Mouse (Mus musculus): ENCODE data around the gene Galnt18. TPM values are rescaled to one million over a fixed set of nuclear protein-coding genes. Genes with fewer than 3 reads are reported as not detected.

Gene Galnt18
- polyA plus RNA-seq, 1 experiment from 2014 or later = 7.8 TPM

DNA sequence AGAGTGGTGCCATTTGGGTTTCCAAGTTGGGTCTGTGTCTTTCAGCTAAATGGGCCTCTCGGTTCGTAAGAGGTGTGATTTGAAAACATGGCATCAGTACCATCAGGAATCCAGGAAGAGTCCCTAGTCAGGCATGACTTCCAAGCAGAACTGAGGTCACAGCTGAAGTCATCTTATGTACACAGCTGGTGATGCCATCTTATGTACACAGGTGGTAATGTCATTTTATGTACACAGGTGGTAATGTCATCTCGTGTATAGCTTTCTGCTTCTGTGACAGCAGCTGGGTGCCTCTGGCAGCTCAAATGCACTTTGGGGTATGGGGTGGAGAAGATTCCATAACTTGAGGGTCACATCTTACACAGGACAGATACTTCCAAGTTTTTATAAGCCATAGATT is 323.8 kb downstream of the Galnt18 start:
- H3K9me3 ChIP-seq (ENCODE audit: control insufficient read depth) = no peaks in the 10 kb centered on the region
- no peak for ATAC-seq
- H3K4me3 ChIP-seq (ENCODE audit: low read depth, low read length) = no peak overlapping the region
- no peak overlapping the region for H3K27ac ChIP-seq (ENCODE audit: low read depth, low read length)
- H3K9ac ChIP-seq (ENCODE audit: low read depth, low read length) = no peak overlapping the region
- H3K27me3 ChIP-seq (replicated peaks; ENCODE audit: control insufficient read depth, insufficient read depth, low read length) = no peaks in the 10 kb centered on the region
- H3K36me3 ChIP-seq (ENCODE audit: control insufficient read depth, insufficient read depth) = no peaks in the 10 kb centered on the region
- H3K4me1 ChIP-seq (replicated peaks; ENCODE audit: control insufficient read depth, insufficient read depth, low read length) = no peaks in the 10 kb centered on the region
- no peak for TF ChIP-seq CTCF (IDR thresholded peaks at IDR 0.05; ENCODE audit: low read depth)
- 71% methylated on average over 3 of the region's 3 CpGs for WGBS
- H3K4me2 ChIP-seq (replicated peaks; ENCODE audit: low read depth) = no peak overlapping the region

DNA sequence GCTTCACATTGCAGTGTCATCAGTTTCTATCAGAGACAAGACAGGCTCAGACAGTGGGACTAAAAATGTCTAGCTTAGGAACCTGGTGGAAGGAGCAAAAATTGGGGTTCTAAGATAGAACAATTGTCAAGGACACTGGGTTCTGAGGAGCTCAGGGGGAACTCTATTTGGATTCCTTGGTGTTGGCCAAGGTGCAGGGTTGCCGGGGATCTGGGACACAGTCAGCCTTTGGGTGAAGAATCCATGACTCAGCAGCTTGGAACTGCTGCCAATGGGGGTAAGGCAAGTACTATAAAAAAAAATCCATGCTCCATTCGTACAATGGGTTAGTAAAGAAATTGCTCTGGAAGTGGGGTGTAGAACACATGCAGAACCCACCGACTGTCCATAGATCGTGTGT is 324.2 kb downstream of the Galnt18 start:
- no peaks in the 10 kb centered on the region for H3K9me3 ChIP-seq (ENCODE audit: control insufficient read depth)
- H3K27me3 ChIP-seq (replicated peaks; ENCODE audit: control insufficient read depth, insufficient read depth, low read length) = no peaks in the 10 kb centered on the region
- no peak for ATAC-seq
- H3K27ac ChIP-seq (ENCODE audit: low read depth, low read length) = no peak overlapping the region
- 86% methylated on average over 4 of the region's 4 CpGs for WGBS
- no peak for TF ChIP-seq CTCF (IDR thresholded peaks at IDR 0.05; ENCODE audit: low read depth)
- H3K4me2 ChIP-seq (replicated peaks; ENCODE audit: low read depth) = no peak overlapping the region
- no peaks in the 10 kb centered on the region for H3K36me3 ChIP-seq (ENCODE audit: control insufficient read depth, insufficient read depth)
- no peak overlapping the region for H3K9ac ChIP-seq (ENCODE audit: low read depth, low read length)
- no peaks in the 10 kb centered on the region for H3K4me1 ChIP-seq (replicated peaks; ENCODE audit: control insufficient read depth, insufficient read depth, low read length)
- no peak overlapping the region for H3K4me3 ChIP-seq (ENCODE audit: low read depth, low read length)

DNA sequence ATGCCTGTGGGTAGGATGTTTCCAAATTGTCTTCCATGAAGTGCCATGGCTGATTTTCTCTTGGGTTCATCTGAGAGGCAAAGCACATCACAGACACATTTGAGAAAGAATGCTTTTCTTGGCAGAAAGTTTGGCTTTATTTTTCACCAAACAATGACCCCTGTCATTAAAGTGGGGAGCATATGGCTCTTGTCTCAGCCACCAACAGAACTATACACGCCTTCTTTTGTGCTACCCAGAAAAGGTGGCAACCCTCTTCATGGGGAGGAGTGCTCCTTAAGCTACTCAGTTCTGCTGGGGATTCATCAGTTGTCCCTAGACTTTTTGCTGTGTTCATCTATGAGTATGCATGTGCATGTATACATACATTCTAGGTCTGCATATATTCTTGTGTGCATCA is 327.8 kb downstream of the Galnt18 start:
- H3K27me3 ChIP-seq (replicated peaks; ENCODE audit: control insufficient read depth, insufficient read depth, low read length) = no peaks in the 10 kb centered on the region
- WGBS = 58% methylated on average over 1 of the region's 1 CpGs
- H3K27ac ChIP-seq (ENCODE audit: low read depth, low read length) = no peak overlapping the region
- H3K4me3 ChIP-seq (ENCODE audit: low read depth, low read length) = no peak overlapping the region
- no peak overlapping the region for H3K4me2 ChIP-seq (replicated peaks; ENCODE audit: low read depth)
- no peak overlapping the region for H3K9ac ChIP-seq (ENCODE audit: low read depth, low read length)
- no peaks in the 10 kb centered on the region for H3K9me3 ChIP-seq (ENCODE audit: control insufficient read depth)
- H3K4me1 ChIP-seq (replicated peaks; ENCODE audit: control insufficient read depth, insufficient read depth, low read length) = no peaks in the 10 kb centered on the region
- TF ChIP-seq CTCF (IDR thresholded peaks at IDR 0.05; ENCODE audit: low read depth) = no peak
- no peak for ATAC-seq
- H3K36me3 ChIP-seq (ENCODE audit: control insufficient read depth, insufficient read depth) = no peaks in the 10 kb centered on the region

DNA sequence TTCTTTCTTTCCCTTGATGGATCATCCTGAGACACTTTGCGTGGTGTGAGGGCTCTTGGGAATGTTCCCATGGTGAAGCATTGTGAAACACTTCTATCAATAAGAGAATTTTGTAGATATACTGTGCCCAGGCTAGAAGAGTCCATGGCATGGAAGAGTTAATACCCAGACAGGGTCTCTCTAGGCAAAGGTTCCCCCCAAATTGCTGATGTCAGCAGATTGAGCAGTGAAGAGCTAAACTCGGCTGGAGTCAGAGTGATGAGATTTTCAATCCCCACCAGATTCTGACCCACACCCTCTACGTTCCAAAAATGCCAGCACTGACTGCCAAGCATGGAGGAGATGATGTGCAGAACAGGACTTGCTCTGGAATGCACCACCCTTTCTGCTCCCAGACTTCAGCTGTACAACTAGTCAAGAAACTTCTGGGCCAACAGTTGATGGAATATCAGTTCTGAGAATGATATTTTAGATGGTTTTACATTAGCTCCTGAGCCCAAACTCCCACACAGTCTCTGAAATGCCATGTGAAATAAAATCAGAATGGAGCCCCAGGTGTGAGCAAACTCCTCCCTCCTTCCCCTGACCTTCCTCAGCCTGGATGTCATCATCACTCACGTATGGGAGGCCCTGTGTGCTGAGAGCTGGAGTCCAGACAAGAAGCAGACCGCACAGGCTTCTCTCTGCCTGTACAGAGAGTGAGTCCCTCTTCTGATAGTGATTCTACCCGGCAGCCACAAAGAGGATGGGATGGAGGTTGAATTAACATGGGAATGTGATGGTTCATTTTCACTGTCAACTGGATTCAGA is 329.3 kb downstream of the Galnt18 start:
- WGBS = 59% methylated on average over 6 of the region's 6 CpGs

DNA sequence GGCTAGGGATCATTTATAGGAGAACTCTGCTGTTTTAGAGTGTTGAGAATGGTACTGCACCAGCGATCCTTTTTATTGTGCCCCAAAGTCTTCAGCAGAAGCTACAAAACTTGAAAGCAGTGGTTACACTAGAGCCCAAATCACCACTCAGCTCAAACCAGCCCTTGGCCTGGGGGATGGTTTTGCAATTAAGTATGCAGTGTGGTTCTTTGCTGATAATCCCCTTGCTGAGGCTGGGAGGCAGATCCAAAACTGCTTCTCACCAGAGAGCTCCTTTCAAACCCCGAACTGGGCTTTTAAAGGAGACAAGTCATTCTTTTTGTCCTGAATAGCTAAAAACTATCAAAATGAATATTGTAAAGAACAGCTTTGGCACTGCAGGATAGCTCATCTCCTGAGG is 346.6 kb downstream of the Galnt18 start:
- H3K27ac ChIP-seq (ENCODE audit: low read depth, low read length) = no peak overlapping the region
- WGBS = 64% methylated on average over 2 of the region's 2 CpGs
- no peak overlapping the region for H3K9ac ChIP-seq (ENCODE audit: low read depth, low read length)
- no peak overlapping the region for H3K4me3 ChIP-seq (ENCODE audit: low read depth, low read length)
- H3K36me3 ChIP-seq (ENCODE audit: control insufficient read depth, insufficient read depth) = no peaks in the 10 kb centered on the region
- H3K4me2 ChIP-seq (replicated peaks; ENCODE audit: low read depth) = no peak overlapping the region
- no peaks in the 10 kb centered on the region for H3K27me3 ChIP-seq (replicated peaks; ENCODE audit: control insufficient read depth, insufficient read depth, low read length)
- ATAC-seq = no peak
- no peak for TF ChIP-seq CTCF (IDR thresholded peaks at IDR 0.05; ENCODE audit: low read depth)
- H3K9me3 ChIP-seq (ENCODE audit: control insufficient read depth) = no peaks in the 10 kb centered on the region
- no peaks in the 10 kb centered on the region for H3K4me1 ChIP-seq (replicated peaks; ENCODE audit: control insufficient read depth, insufficient read depth, low read length)

More for the DNA sequence above, 329.3 kb downstream of the Galnt18 start:
- no peak overlapping the region for H3K4me2 ChIP-seq (replicated peaks; ENCODE audit: low read depth)
- H3K4me3 ChIP-seq (ENCODE audit: low read depth, low read length) = no peak overlapping the region
- no peaks in the 10 kb centered on the region for H3K4me1 ChIP-seq (replicated peaks; ENCODE audit: control insufficient read depth, insufficient read depth, low read length)
- no peak overlapping the region for H3K27ac ChIP-seq (ENCODE audit: low read depth, low read length)
- H3K36me3 ChIP-seq (ENCODE audit: control insufficient read depth, insufficient read depth) = no peaks in the 10 kb centered on the region
- no peaks in the 10 kb centered on the region for H3K9me3 ChIP-seq (ENCODE audit: control insufficient read depth)
- H3K9ac ChIP-seq (ENCODE audit: low read depth, low read length) = no peak overlapping the region
- no peaks in the 10 kb centered on the region for H3K27me3 ChIP-seq (replicated peaks; ENCODE audit: control insufficient read depth, insufficient read depth, low read length)
- no peak for ATAC-seq
- TF ChIP-seq CTCF (IDR thresholded peaks at IDR 0.05; ENCODE audit: low read depth) = no peak

DNA sequence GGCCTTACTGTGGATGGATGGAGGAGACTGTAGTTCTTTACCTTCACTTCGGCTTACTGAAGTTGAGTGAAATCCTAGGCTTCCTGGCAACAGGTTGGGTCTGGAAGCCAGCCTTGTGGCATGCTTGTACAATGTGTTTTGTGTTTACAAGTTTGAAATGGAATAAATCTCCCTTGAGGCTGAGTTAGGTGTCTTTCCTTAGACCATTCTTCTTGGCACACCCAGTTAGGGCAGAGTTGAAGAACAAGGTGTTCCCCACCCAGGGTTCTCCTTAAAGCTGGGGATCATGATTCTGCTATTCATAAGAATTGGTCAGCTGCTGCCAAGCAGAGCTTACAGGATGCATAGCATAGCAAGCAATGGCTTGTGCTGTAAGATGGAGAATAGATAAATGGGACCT is 352.4 kb downstream of the Galnt18 start:
- no peak overlapping the region for H3K27ac ChIP-seq (ENCODE audit: low read depth, low read length)
- H3K4me1 ChIP-seq (replicated peaks; ENCODE audit: control insufficient read depth, insufficient read depth, low read length) = no peaks in the 10 kb centered on the region
- no peak for TF ChIP-seq CTCF (IDR thresholded peaks at IDR 0.05; ENCODE audit: low read depth)
- no peak for ATAC-seq
- no peak overlapping the region for H3K9ac ChIP-seq (ENCODE audit: low read depth, low read length)
- no peaks in the 10 kb centered on the region for H3K9me3 ChIP-seq (ENCODE audit: control insufficient read depth)
- no peaks in the 10 kb centered on the region for H3K36me3 ChIP-seq (ENCODE audit: control insufficient read depth, insufficient read depth)
- no peaks in the 10 kb centered on the region for H3K27me3 ChIP-seq (replicated peaks; ENCODE audit: control insufficient read depth, insufficient read depth, low read length)
- H3K4me2 ChIP-seq (replicated peaks; ENCODE audit: low read depth) = no peak overlapping the region
- no peak overlapping the region for H3K4me3 ChIP-seq (ENCODE audit: low read depth, low read length)
- 78% methylated on average over 1 of the region's 1 CpGs for WGBS

Small RNAs within 50 kb of the gene (microRNA-seq; reads per million reads assigned to microRNA genes)
- gene Gm25787 = not detected

Other genes starting within 250 kb of the Galnt18 start
- gene Usp47, start 243.5 kb upstream of the Galnt18 start, polyA plus RNA-seq (2015; fragmentation: Nextera tagmentation; extraction: Ambion mirVana) = 26.9 and 29.6 TPM in 2 replicates

Measured in intestine, postnatal 0 days (tissue).